In genomic region chr11:119267241-119267674, GRCm38 (mm10) we compare ENCODE assay signal across 8 mouse cellular contexts. TPM values are rescaled to one million over a fixed set of nuclear protein-coding genes. Genes with fewer than 3 reads are reported as not detected.
A peak's percentile ranks its signal among the peaks of the same experiment; 100 is the strongest.
DNase-seq lines count a peak whose midpoint lies in the region; ATAC-seq and TF ChIP-seq lines count a peak whose summit lies in the region.

No protein-coding gene starts in this region.

- no peaks in the 10 kb centered on the region for H3K9me3 ChIP-seq in heart, embryonic 13.5 days
- no peaks in the 10 kb centered on the region for H3K9me3 ChIP-seq in kidney, embryonic 15.5 days (replicated peaks)
- no peaks in the 10 kb centered on the region for H3K9me3 ChIP-seq in lung, embryonic 15.5 days
- H3K9me3 ChIP-seq in stomach, embryonic 15.5 days: no peaks in the 10 kb centered on the region

- TF ChIP-seq CTCF in cerebellum, adult 2 months (IDR thresholded peaks at IDR 0.05; ENCODE audit: borderline replicate concordance, insufficient read depth, low read depth, low read length): no peak; the same call in 1 of the 2 replicates

- H3K4me1 ChIP-seq in cerebellum, adult 2 months (ENCODE audit: control insufficient read depth, insufficient read depth, low read length): peaks cover 12% of the 10 kb centered on the region
- peaks cover 25% of the 10 kb centered on the region for H3K4me1 ChIP-seq in heart, embryonic 13.5 days
- H3K4me1 ChIP-seq in kidney, embryonic 15.5 days: peaks cover 13% of the 10 kb centered on the region
- peaks cover 30% of the 10 kb centered on the region for H3K4me1 ChIP-seq in lung, embryonic 15.5 days
- H3K4me1 ChIP-seq in stomach, embryonic 15.5 days: peaks cover 17% of the 10 kb centered on the region

- peak overlapping the region; percentile 77 for H3K4me2 ChIP-seq in heart, embryonic 13.5 days
- peak overlapping the region; percentile 95 for H3K4me2 ChIP-seq in kidney, embryonic 15.5 days
- H3K4me2 ChIP-seq in lung, embryonic 15.5 days: peak overlapping the region; percentile 97
- peak overlapping the region; percentile 91 for H3K4me2 ChIP-seq in stomach, embryonic 15.5 days

- H3K36me3 ChIP-seq in heart, embryonic 13.5 days: peaks cover 24% of the 10 kb centered on the region
- H3K36me3 ChIP-seq in kidney, embryonic 15.5 days: no peaks in the 10 kb centered on the region; the same call in 1 of the 2 replicates
- no peaks in the 10 kb centered on the region for H3K36me3 ChIP-seq in lung, embryonic 15.5 days
- no peaks in the 10 kb centered on the region for H3K36me3 ChIP-seq in stomach, embryonic 15.5 days

- 5% methylated on average over 6 of the region's 6 CpGs for WGBS in cerebellum, adult 2 months
- 41% methylated on average over 6 of the region's 6 CpGs for WGBS in heart, embryonic 13.5 days
- 53% methylated on average over 6 of the region's 6 CpGs for WGBS in kidney, embryonic 15.5 days
- WGBS in lung, embryonic 15.5 days: 30% methylated on average over 6 of the region's 6 CpGs
- 51% methylated on average over 6 of the region's 6 CpGs for WGBS in stomach, embryonic 15.5 days

- no peak for ATAC-seq in heart, embryonic 13.5 days (ENCODE audit: extremely low read depth, insufficient number of reproducible peaks, low FRiP score, low TSS enrichment)
- peak; percentile 42 for ATAC-seq in kidney, embryonic 15.5 days (replicated peaks; ENCODE audit: low FRiP score)
- peak; percentile 43; the same call in 1 of the 2 replicates for ATAC-seq in lung, embryonic 15.5 days (ENCODE audit: borderline replicate concordance, extremely low read depth, low FRiP score, low TSS enrichment)
- ATAC-seq in stomach, embryonic 15.5 days (ENCODE audit: insufficient read depth, low FRiP score, low read depth): no peak

- no peak for TF ChIP-seq POLR2A in cerebellum, adult 2 months (IDR thresholded peaks at IDR 0.05; ENCODE audit: borderline replicate concordance, insufficient read depth, low read length)

- H3K4me3 ChIP-seq in cerebellum, adult 2 months (replicated peaks; ENCODE audit: insufficient read depth, low read depth, low read length): no peak overlapping the region
- peak overlapping the region; percentile 62; the same call in 1 of the 2 replicates for H3K4me3 ChIP-seq in heart, embryonic 13.5 days
- H3K4me3 ChIP-seq in kidney, embryonic 15.5 days (replicated peaks): no peak overlapping the region
- H3K4me3 ChIP-seq in lung, embryonic 15.5 days: no peak overlapping the region
- no peak overlapping the region for H3K4me3 ChIP-seq in stomach, embryonic 15.5 days (replicated peaks)

- peak; percentile 35 for DNase-seq in layer of hippocampus, adult 11-12 months (ENCODE audit: low spot score)
- no peak for DNase-seq in layer of hippocampus, adult 9-10 months (ENCODE audit: low spot score)
- peak; percentile 82 to 89 for DNase-seq in cerebellum, adult 2 months
- no peak for DNase-seq in embryo, embryonic 10 days (ENCODE audit: low spot score)

- H3K27me3 ChIP-seq in cerebellum, adult 2 months (ENCODE audit: control insufficient read depth, insufficient read depth, low read length): no peaks in the 10 kb centered on the region
- no peaks in the 10 kb centered on the region for H3K27me3 ChIP-seq in heart, embryonic 13.5 days (replicated peaks)
- H3K27me3 ChIP-seq in kidney, embryonic 15.5 days: no peaks in the 10 kb centered on the region
- H3K27me3 ChIP-seq in lung, embryonic 15.5 days: no peaks in the 10 kb centered on the region
- H3K27me3 ChIP-seq in stomach, embryonic 15.5 days (replicated peaks): no peaks in the 10 kb centered on the region

- H3K27ac ChIP-seq in cerebellum, adult 2 months (ENCODE audit: insufficient read depth, low read length): peak overlapping the region; percentile 59
- no peak overlapping the region for H3K27ac ChIP-seq in heart, embryonic 13.5 days (replicated peaks)
- H3K27ac ChIP-seq in kidney, embryonic 15.5 days: 0 out of 2 replicates have a peak overlapping the region, but pooled peaks have one; percentile 23
- no peak overlapping the region; the same call in 1 of the 2 replicates for H3K27ac ChIP-seq in lung, embryonic 15.5 days
- H3K27ac ChIP-seq in stomach, embryonic 15.5 days: no peak overlapping the region

- peak overlapping the region; percentile 85 for H3K9ac ChIP-seq in heart, embryonic 13.5 days
- H3K9ac ChIP-seq in kidney, embryonic 15.5 days: no peak overlapping the region
- H3K9ac ChIP-seq in lung, embryonic 15.5 days: peak overlapping the region; percentile 84; the same call in 1 of the 2 replicates
- H3K9ac ChIP-seq in stomach, embryonic 15.5 days: no peak overlapping the region

RNA-seq across cellular contexts. Expression of gene Gaa, which starts 0.4 kb away (rescaled TPM):
- polyA plus RNA-seq in cerebellum, adult 2 months (2012; rRNA removed): 233 and 246 TPM in 2 replicates
- polyA plus RNA-seq in heart, embryonic 13.5 days (2015; fragmentation: Nextera tagmentation; extraction: Ambion mirVana): 103 and 104 TPM in 2 replicates
- polyA plus RNA-seq in kidney, embryonic 15.5 days (2015; fragmentation: Nextera tagmentation; extraction: Ambion mirVana): 53.9 and 64.8 TPM in 2 replicates
- polyA plus RNA-seq in lung, embryonic 15.5 days (2015; fragmentation: Nextera tagmentation; extraction: Ambion mirVana): 61.5 and 66.1 TPM in 2 replicates
- polyA plus RNA-seq in stomach, embryonic 15.5 days (2015; fragmentation: Nextera tagmentation; extraction: Ambion mirVana): 62.6 and 64.3 TPM in 2 replicates

RNA-seq across cellular contexts. Expression of gene Eif4a3, which starts 32.6 kb away (rescaled TPM):
- 120 and 133 TPM in 2 replicates for polyA plus RNA-seq in cerebellum, adult 2 months (2012; rRNA removed)
- 281 and 304 TPM in 2 replicates for polyA plus RNA-seq in heart, embryonic 13.5 days (2015; fragmentation: Nextera tagmentation; extraction: Ambion mirVana)
- polyA plus RNA-seq in kidney, embryonic 15.5 days (2015; fragmentation: Nextera tagmentation; extraction: Ambion mirVana): 383 and 393 TPM in 2 replicates
- polyA plus RNA-seq in lung, embryonic 15.5 days (2015; fragmentation: Nextera tagmentation; extraction: Ambion mirVana): 369 and 387 TPM in 2 replicates
- polyA plus RNA-seq in stomach, embryonic 15.5 days (2015; fragmentation: Nextera tagmentation; extraction: Ambion mirVana): 299 and 315 TPM in 2 replicates

RNA-seq across cellular contexts. Expression of gene Ccdc40, which starts 38.9 kb away (rescaled TPM):
- 1.9 and 2.4 TPM in 2 replicates for polyA plus RNA-seq in cerebellum, adult 2 months (2012; rRNA removed)
- 1.5 and 3.1 TPM in 2 replicates for polyA plus RNA-seq in heart, embryonic 13.5 days (2015; fragmentation: Nextera tagmentation; extraction: Ambion mirVana)
- 4.6 and 6.5 TPM in 2 replicates for polyA plus RNA-seq in kidney, embryonic 15.5 days (2015; fragmentation: Nextera tagmentation; extraction: Ambion mirVana)
- polyA plus RNA-seq in lung, embryonic 15.5 days (2015; fragmentation: Nextera tagmentation; extraction: Ambion mirVana): 4.9 and 5.7 TPM in 2 replicates
- 2.1 and 2.6 TPM in 2 replicates for polyA plus RNA-seq in stomach, embryonic 15.5 days (2015; fragmentation: Nextera tagmentation; extraction: Ambion mirVana)

RNA-seq across cellular contexts. Expression of gene Tbc1d16, which starts 39.0 kb away (rescaled TPM):
- polyA plus RNA-seq in cerebellum, adult 2 months (2012; rRNA removed): 32.5 and 37.8 TPM in 2 replicates
- polyA plus RNA-seq in heart, embryonic 13.5 days (2015; fragmentation: Nextera tagmentation; extraction: Ambion mirVana): 9.6 and 9.7 TPM in 2 replicates
- polyA plus RNA-seq in kidney, embryonic 15.5 days (2015; fragmentation: Nextera tagmentation; extraction: Ambion mirVana): 12.8 and 15.0 TPM in 2 replicates
- 19.9 and 20.9 TPM in 2 replicates for polyA plus RNA-seq in lung, embryonic 15.5 days (2015; fragmentation: Nextera tagmentation; extraction: Ambion mirVana)
- polyA plus RNA-seq in stomach, embryonic 15.5 days (2015; fragmentation: Nextera tagmentation; extraction: Ambion mirVana): 18.7 and 19.3 TPM in 2 replicates

RNA-seq across cellular contexts. Expression of gene Card14, which starts 40.3 kb away (rescaled TPM):
- 0.18 and 0.43 TPM in 2 replicates for polyA plus RNA-seq in cerebellum, adult 2 months (2012; rRNA removed)
- polyA plus RNA-seq in heart, embryonic 13.5 days (2015; fragmentation: Nextera tagmentation; extraction: Ambion mirVana): 0.36 and 0.37 TPM in 2 replicates
- polyA plus RNA-seq in kidney, embryonic 15.5 days (2015; fragmentation: Nextera tagmentation; extraction: Ambion mirVana): 0.23 and 0.46 TPM in 2 replicates
- 0.05 and 0.09 TPM in 2 replicates for polyA plus RNA-seq in lung, embryonic 15.5 days (2015; fragmentation: Nextera tagmentation; extraction: Ambion mirVana)
- polyA plus RNA-seq in stomach, embryonic 15.5 days (2015; fragmentation: Nextera tagmentation; extraction: Ambion mirVana): 1.8 and 2.0 TPM in 2 replicates

Comparison
In these comparisons a context has a peak if more than half of its experiments do, and no peak if none do; other contexts are left out.
1. DNase-seq: peak in layer of hippocampus, adult 11-12 months (single experiment) and cerebellum, adult 2 months (2 of 2); none in layer of hippocampus, adult 9-10 months (single experiment) and embryo, embryonic 10 days (single experiment).
2. H3K27ac ChIP-seq: peak in cerebellum, adult 2 months (single experiment) and kidney, embryonic 15.5 days (single experiment); none in heart, embryonic 13.5 days (single experiment), lung, embryonic 15.5 days (single experiment) and stomach, embryonic 15.5 days (single experiment).
3. ATAC-seq: peak in kidney, embryonic 15.5 days (single experiment) and lung, embryonic 15.5 days (single experiment); none in heart, embryonic 13.5 days (single experiment) and stomach, embryonic 15.5 days (single experiment).
4. H3K9ac ChIP-seq: peak in heart, embryonic 13.5 days (single experiment) and lung, embryonic 15.5 days (single experiment); none in kidney, embryonic 15.5 days (single experiment) and stomach, embryonic 15.5 days (single experiment).
5. Peak in every context shown above with its lines, with median percentiles within 50 percentile points of each other: H3K4me2 ChIP-seq.